Mouse (Mus musculus): ENCODE measurements around the gene Gm10184. TPM values are rescaled to one million over a fixed set of nuclear protein-coding genes. Genes with fewer than 3 reads are reported as not detected.

Gm10184 gene
- 1.0 TPM for polyA plus RNA-seq (2014; fragmentation: Illumina TruSeq; extraction: RNeasy Lipid Tissue Mini Kit (QIAGEN cat#74804); ENCODE audit: low read depth, low replicate concordance)

GRCm38 (mm10) chr17:89910349-89910748 lies at the start of gene Gm10184:
TSS of gene Gm10184 (minus strand) at chr17:89910449.

All from heart, adult 10 weeks (tissue).